Mouse (Mus musculus) liver, postnatal 0 days (tissue): ENCODE measurements at regions not wholly inside any gene's neighbourhood (a gene's known extent, or its start where the extent isn't known, plus 50 kb on each side); places are given as distances from the start of the nearest gene placed in this dataset.

ENCODE experiments used
- ATAC-seq: fragments of 200-750 bp; cut with Nextera tagmentation; 2 replicates; pipeline ENCODE4 v1.8.0; 2017; ENCODE audit warnings: mild to moderate bottlenecking, moderate library complexity
- DNase-seq: peaks from one replicate; pipeline ENCODE4 v3.0.0-alpha.2; 2016
- H3K27ac ChIP-seq: fragments of 300-500 bp; sonication (generic); 2 replicates; pipeline ENCODE4 v1.5.1; 2014; ENCODE audit warnings: antibody characterized with exemption, moderate library complexity, mild to moderate bottlenecking, low read depth
- H3K27me3 ChIP-seq: fragments of 300-500 bp; sonication (generic); 2 replicates; pipeline ENCODE4 v1.6.1; 2014; ENCODE audit warnings: low read length, control low read depth, mixed read lengths; ENCODE audit not compliant: insufficient read depth
- H3K36me3 ChIP-seq: fragments of 300-500 bp; sonication (generic); replicated peaks from 2 replicates; pipeline ENCODE4 v1.6.1; 2014; ENCODE audit warnings: mild to moderate bottlenecking, control low read depth, low read length, moderate library complexity, mixed read lengths; ENCODE audit not compliant: insufficient read depth
- H3K4me1 ChIP-seq: fragments of 300-500 bp; sonication (generic); 2 replicates; pipeline ENCODE4 v1.6.1; 2014; ENCODE audit warnings: antibody characterized with exemption, mild to moderate bottlenecking, control low read depth; ENCODE audit not compliant: insufficient read depth
- H3K4me2 ChIP-seq: fragments of 300-500 bp; sonication (generic); 2 replicates; pipeline ENCODE4 v1.6.1; 2014; ENCODE audit warnings: low read depth, mild to moderate bottlenecking, low read length, moderate library complexity, mixed read lengths
- H3K4me3 ChIP-seq: fragments of 300-500 bp; sonication (generic); 2 replicates; pipeline ENCODE4 v1.5.1; 2014; ENCODE audit warnings: low read depth, low read length
- H3K9ac ChIP-seq: fragments of 300-500 bp; sonication (generic); replicated peaks from 2 replicates; pipeline ENCODE4 v1.6.1; 2014; ENCODE audit warnings: mild to moderate bottlenecking, moderate library complexity
- H3K9me3 ChIP-seq: fragments of 300-500 bp; sonication (generic); 2 replicates; pipeline ENCODE4 v1.6.1; 2016; ENCODE audit warnings: mild to moderate bottlenecking, control low read depth, low read length, mixed read lengths
- CTCF ChIP-seq: sonication (generic); IDR thresholded peaks from 2 replicates; pipeline ENCODE4 v1.5.1; 2016; ENCODE audit warnings: antibody characterized with exemption, low read depth
- EP300 ChIP-seq: IDR thresholded peaks from 2 replicates; pipeline ENCODE4 v1.6.1; 2016; ENCODE audit warnings: antibody characterized with exemption, low read depth, mild to moderate bottlenecking
- WGBS: fragments of 180-500 bp; shearing (Covaris S2); extraction: QIAGEN DNeasy Blood & Tissue Kit; methylation state at CpG from one replicate; pipeline ENCODE4 v1.1.7; 2014; ENCODE audit not compliant: insufficient replicate concordance; 5-methylcytosine and 5-hydroxymethylcytosine counted together

DNA sequence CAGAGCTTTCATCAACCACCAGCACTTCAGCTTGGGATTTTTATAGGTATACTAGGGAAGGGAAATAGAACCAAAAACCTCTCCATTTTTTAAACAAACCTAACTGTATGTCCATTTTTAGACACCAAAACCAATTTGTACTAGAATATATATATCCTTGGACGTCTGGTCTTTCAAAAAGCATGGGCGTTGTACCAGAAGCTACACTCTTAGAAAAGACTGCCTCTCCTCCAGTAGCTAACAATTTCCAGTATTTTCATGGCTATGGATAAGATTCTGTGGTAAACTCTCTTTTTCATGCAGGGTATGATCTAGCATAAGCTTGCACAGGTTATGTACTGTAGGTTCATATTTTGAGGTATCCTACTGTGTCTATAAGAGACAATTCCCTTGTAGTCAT lies 219.1 kb upstream of the Nudt12 start:
- no peak for DNase-seq
- no peak for ATAC-seq
- Histone ChIP-seq H3K9me3 (no peaks in the 10 kb centered on the region), H3K4me3 (no peak overlapping the region), H3K27ac (no peak overlapping the region), H3K27me3 (no peaks in the 10 kb centered on the region), H3K36me3 (no peaks in the 10 kb centered on the region), H3K9ac (no peak overlapping the region), H3K4me2 (no peak overlapping the region), H3K4me1 (no peaks in the 10 kb centered on the region)
- TF ChIP-seq EP300 (no peak), CTCF (no peak)
- 79% methylated on average over 2 of the region's 2 CpGs for WGBS
